Mouse (Mus musculus) heart, adult 10 weeks (tissue): ENCODE data around the gene Brd4. TPM values are rescaled to one million over a fixed set of nuclear protein-coding genes. Genes with fewer than 3 reads are reported as not detected.

Experiments
- polyA plus RNA-seq: library from polyadenylated mRNA; stranded (reverse); fragments of 350-450 nt; fragmentation: Illumina TruSeq; extraction: RNeasy Lipid Tissue Mini Kit (QIAGEN cat#74804); gene quantifications from one replicate; pipeline ENCODE4 v1.2.3, GENCODE M21; 2014; ENCODE audit warnings: low read depth, low replicate concordance

The Brd4 gene
- 37.7 TPM for polyA plus RNA-seq

DNA sequence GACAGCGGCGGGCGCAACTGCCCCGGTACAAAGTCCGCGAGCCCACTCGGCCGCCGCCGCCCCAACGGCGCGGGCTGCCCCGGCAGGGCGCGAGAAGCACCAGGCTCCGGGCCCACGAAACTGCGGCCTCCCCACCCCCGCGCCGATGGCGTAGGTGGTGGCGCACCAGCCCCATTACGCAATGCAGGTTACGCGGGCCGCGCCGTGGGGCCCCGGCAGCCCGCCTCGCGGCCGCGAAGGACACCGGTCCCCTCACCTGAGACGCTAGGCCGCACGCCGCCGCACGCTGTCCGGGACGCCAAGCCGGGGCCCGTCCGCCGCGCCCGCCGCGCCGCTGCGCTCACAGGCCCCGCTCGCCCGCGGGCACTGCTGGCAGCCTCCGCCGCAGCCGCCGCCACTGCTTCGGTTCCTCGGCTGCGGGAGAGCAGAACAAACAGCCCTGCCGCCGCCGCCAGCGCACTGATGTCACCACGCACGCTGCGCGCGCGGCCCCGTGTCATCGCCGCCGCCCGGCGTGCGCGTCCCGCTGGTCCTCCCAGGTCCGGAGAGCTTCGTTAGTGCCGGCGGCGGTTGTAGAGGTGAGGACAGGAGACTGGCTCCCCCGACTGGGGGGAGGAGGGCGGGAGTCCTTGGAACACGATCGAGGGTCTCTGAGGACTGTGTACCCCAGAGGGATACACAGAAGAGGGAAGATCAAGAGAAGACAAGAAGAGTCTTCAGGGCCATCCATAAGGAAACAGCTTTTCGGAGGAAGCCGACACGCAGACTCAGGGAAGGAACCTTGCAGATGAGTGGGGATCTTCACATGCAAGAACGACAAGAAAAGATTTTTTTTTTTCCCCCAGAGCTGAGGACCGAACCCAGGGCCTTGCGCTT lies at the start of gene Brd4:
Brd4 (minus strand) TSS at position 461 of the 876 bp plus-strand sequence.

DNA sequence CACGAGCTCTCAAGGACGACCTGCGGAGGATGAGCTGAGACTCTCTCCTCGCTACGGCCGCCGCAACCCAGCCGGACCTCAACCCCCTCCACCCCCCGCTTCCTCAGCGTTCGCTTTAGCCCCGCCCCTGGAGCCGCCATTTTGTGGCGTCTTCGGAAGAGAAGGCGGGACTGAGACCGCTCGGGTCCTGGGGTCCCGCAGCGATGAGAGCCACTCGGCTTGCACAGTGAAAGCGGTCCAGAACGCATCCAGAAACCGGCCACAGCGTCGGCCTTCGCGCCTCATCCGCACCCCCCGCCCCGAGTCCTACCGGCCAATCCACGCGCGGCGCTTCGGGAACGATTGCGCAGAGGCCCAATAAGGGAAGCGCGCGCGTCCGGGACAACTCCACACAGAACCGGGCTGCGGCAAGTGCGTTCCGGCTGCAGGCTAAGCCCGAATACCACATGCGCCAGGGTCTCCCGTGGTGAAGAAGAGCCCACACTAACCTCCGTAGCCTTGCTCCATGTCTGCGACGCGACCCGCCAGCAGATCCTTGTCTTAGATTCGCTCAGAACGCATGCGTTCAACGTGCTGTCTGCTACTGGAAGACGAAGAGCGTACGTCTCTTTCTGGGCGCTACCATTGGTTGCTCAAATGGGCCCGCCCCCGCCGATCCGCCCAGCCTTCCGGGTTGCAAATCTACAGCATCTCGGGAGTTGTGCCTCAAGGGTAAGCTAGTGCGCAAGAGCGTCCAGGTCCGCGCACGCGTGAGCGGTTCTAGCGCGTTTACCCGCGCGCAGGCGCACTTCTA lies 36.3 kb upstream of the Brd4 start, which contains the start of gene Akap8:
Akap8 (minus strand) TSS at position 642 of the 793 bp plus-strand sequence.

DNA sequence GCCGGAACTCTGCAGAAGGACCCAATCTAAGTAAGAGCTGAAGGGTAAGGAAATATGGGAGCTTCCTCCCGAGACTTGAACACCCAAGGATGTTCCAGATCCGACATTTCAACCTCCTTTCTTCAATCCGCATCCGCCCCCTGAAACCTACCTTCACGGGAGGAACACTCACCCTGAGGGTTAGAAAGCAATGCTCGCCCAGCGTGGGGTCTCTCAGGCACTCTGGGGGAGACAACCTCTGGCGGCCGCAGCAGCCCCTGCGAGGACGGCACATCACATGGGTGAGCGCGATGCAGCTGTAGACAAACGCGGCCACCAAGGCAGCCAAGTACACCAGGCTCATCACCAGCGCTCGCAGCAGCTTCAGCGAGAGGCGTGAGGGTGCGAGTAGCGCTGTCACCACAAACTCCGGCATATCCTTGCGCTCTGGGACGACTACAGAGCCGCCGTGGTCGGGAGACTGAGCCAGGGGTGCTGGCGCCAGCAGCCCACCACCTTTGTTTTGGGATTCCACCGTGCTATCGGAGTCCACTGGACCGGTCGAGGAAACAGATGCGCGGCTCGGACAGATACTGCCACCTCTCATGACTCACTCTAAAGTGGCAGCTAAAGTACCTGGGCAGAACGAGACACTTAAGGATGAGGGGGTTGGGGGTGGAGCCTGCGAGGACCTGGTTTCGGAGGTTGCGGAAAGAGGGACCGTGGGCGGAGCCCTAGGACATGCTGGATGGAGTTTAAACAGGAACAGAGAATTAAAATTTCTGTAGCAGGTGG lies 95.5 kb downstream of the Brd4 start, which contains the start of gene Ephx3:
Ephx3 (minus strand) TSS at position 687 of the 774 bp plus-strand sequence.

DNA sequence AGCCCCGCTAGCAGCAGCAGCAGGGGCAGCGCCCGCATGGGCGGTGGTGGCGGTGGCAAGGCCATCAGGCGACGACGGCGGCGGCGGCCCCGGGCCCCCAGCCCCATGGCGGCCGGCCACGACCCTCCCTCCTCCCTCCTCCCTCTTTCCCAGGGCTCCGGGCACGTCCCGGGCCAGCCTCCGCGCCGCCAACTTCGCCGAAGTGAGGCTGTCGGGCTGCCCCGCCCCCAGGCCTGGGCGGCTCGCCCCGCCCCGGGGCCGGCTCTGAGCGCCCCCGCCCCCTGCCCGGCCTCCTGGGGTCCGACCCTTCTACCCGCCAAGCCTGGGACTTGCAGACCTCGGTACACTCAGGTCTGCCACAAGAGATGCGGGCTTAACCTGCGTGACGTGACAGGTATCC lies 117.8 kb downstream of the Brd4 start, which contains the start of gene Notch3:
Notch3 (minus strand) TSS at position 166 of the 400 bp plus-strand sequence.

Other genes starting within 250 kb of the Brd4 start
- 8.7 TPM for gene Rrp1b, start 248.6 kb downstream of the Brd4 start, polyA plus RNA-seq
- gene Hsf2bp, start 248.4 kb downstream of the Brd4 start, polyA plus RNA-seq, result 1.4 TPM
- 16.3 TPM for gene Notch3, start 117.9 kb downstream of the Brd4 start, polyA plus RNA-seq
- gene Ephx3, start 95.2 kb downstream of the Brd4 start, polyA plus RNA-seq, result 1.7 TPM
- 65.8 TPM for gene Akap8, start 36.5 kb upstream of the Brd4 start, polyA plus RNA-seq
- 81.5 TPM for gene Akap8l, start 65.9 kb upstream of the Brd4 start, polyA plus RNA-seq
- gene Wiz, start 104.7 kb upstream of the Brd4 start, polyA plus RNA-seq, result 13.5 TPM
- 0.92 TPM for gene Rasal3, start 118.9 kb upstream of the Brd4 start, polyA plus RNA-seq
- not detected for gene Pglyrp2, start 139.4 kb upstream of the Brd4 start, polyA plus RNA-seq
- gene Cyp4f39, start 168.0 kb upstream of the Brd4 start, polyA plus RNA-seq, result not detected
- 4.5 TPM for gene Cyp4f17, start 221.3 kb upstream of the Brd4 start, polyA plus RNA-seq